10 mouse cellular contexts compared by ENCODE assay signal in genomic region chr19:50171849-50172248, GRCm38 (mm10).
DNase-seq lines count a peak whose midpoint lies in the region; TF ChIP-seq lines count a peak whose summit lies in the region.
"Had no signal": no experiment of that assay in that cellular context is flagged by ENCODE, and none has a peak within 500 bp of the region (broad histone marks: within the 10 kb centered on the region; RNA-seq: fewer than 3 reads in every experiment).

No protein-coding gene starts in this region.

- no peaks in the 10 kb centered on the region for H3K79me2 ChIP-seq in CH12.LX (replicated peaks; ENCODE audit: control insufficient read depth, extremely low read depth, insufficient read depth, poor library complexity, severe bottlenecking)

- no peak for TF ChIP-seq EP300 in CH12.LX (IDR thresholded peaks at IDR 0.05; ENCODE audit: low read length)

- H3K4me3 ChIP-seq in CH12.LX (replicated peaks in 1 of 3; ENCODE audit: low read depth in 2 of 3, low read length in 2 of 3, poor library complexity in 1 of 3) = no peak overlapping the region
- H3K4me3 ChIP-seq: forebrain, embryonic 12.5 days; limb, embryonic 12.5 days had no signal

- H3K27ac ChIP-seq in CH12.LX (ENCODE audit: insufficient read depth, low read depth) = no peak overlapping the region
- H3K27ac ChIP-seq: forebrain, embryonic 12.5 days; limb, embryonic 12.5 days had no signal

- H3K4me2 ChIP-seq in CH12.LX (ENCODE audit: insufficient read depth, low read depth, poor library complexity, severe bottlenecking) = no peak overlapping the region
- H3K4me2 ChIP-seq: forebrain, embryonic 12.5 days; limb, embryonic 12.5 days had no signal

- peak; percentile 30 for TF ChIP-seq RAD21 in CH12.LX (IDR thresholded peaks at IDR 0.05; ENCODE audit: low read depth, low read length)

- dilution Hi-C loops in CH12.LX (cut with MboI; ENCODE audit: extremely low pct_ligation_motif_present, extremely low pct_unique_long_range_greater_than_20kb, low sequenced_read_pairs) = no loop called here

- H3K9me3 ChIP-seq in CH12.LX (replicated peaks; ENCODE audit: low read length) = peaks cover 44% of the 10 kb centered on the region
- H3K9me3 ChIP-seq: forebrain, embryonic 12.5 days; limb, embryonic 12.5 days had no signal

- H3K36me3 ChIP-seq in CH12.LX (replicated peaks in 1 of 2; ENCODE audit: control insufficient read depth in 1 of 2, insufficient read depth in 1 of 2, low read length in 1 of 2) = no peaks in the 10 kb centered on the region
- H3K36me3 ChIP-seq: forebrain, embryonic 12.5 days; limb, embryonic 12.5 days had no signal

- H3K4me1 ChIP-seq in CH12.LX (ENCODE audit: control insufficient read depth in 1 of 2, insufficient read depth in 2 of 2) = no peaks in the 10 kb centered on the region
- H3K4me1 ChIP-seq: forebrain, embryonic 12.5 days; limb, embryonic 12.5 days had no signal

- peak in 1 of 2 experiments; percentile 45; a peak in 2 of 4 replicates for TF ChIP-seq CTCF in CH12.LX (conservative IDR thresholded peaks at IDR 0.05 in 1 of 2, IDR thresholded peaks at IDR 0.05 in 1 of 2; ENCODE audit: low read depth in 2 of 2, low read length in 2 of 2)

- no peak for TF ChIP-seq POLR2A in CH12.LX (IDR thresholded peaks at IDR 0.05; ENCODE audit: low read depth, low read length)

- no peaks in the 10 kb centered on the region for H3K27me3 ChIP-seq in CH12.LX (replicated peaks)
- H3K27me3 ChIP-seq: forebrain, embryonic 12.5 days; limb, embryonic 12.5 days had no signal

- peak; percentile 43 for DNase-seq in embryo, embryonic 10 days (ENCODE audit: low spot score)
- DNase-seq in embryo, embryonic 9.5 days (ENCODE audit: extremely low spot score) = no peak
- peak; percentile 16 to 40 for DNase-seq in left cerebral cortex, postnatal 25 days (ENCODE audit: low spot score in 2 of 2)
- DNase-seq in left cerebral cortex, postnatal 10 days (ENCODE audit: extremely low spot score in 1 of 2, low spot score in 2 of 2) = no peak
- no peak for DNase-seq in CH12.LX (ENCODE audit: extremely low read depth)
- DNase-seq in embryo, embryonic 11.5 days (ENCODE audit: low read depth, low spot score) = peak; percentile 14
- DNase-seq in urinary bladder, postnatal 36 days (ENCODE audit: low spot score in 2 of 2) = no peak
- no peak for DNase-seq in right cerebral cortex, postnatal 25 days

- in situ Hi-C loops in CH12.LX (cut with MboI; ENCODE audit: low pct_ligation_motif_present, low pct_unique_long_range_greater_than_20kb, low sequenced_read_pairs) = no loop called here

- no peak overlapping the region for H3K9ac ChIP-seq in CH12.LX (ENCODE audit: insufficient read depth, low read depth)
- H3K9ac ChIP-seq: forebrain, embryonic 12.5 days; limb, embryonic 12.5 days had no signal

- intact Hi-C loops in left cerebral cortex, postnatal 25 days (cut with DNase I) = loop anchor here (5.0 kb wide), 1 partner anchor 1030 kb away; no protein-coding TSS in a partner anchor
- intact Hi-C loops in left cerebral cortex, postnatal 10 days (cut with DNase I) = no loop called here

TF ChIP-seq in CH12.LX, 34 proteins besides CTCF, POLR2A, EP300 and RAD21:
- TF ChIP-seq NELFE (IDR thresholded peaks at IDR 0.05; ENCODE audit: low read depth, low read length) = no peak
- no peak for TF ChIP-seq ZNF384 (IDR thresholded peaks at IDR 0.05; ENCODE audit: low read depth, low read length)
- no peak for TF ChIP-seq USF1 (IDR thresholded peaks at IDR 0.05; ENCODE audit: low read depth, low read length)
TF ChIP-seq in CH12.LX: peak in this region for 0.

Comparison
In these comparisons a context has a peak if more than half of its experiments do, and no peak if none do; other contexts are left out.
1. DNase-seq: peak in embryo, embryonic 10 days (single experiment), left cerebral cortex, postnatal 25 days (2 of 2) and embryo, embryonic 11.5 days (single experiment); none in embryo, embryonic 9.5 days (single experiment), left cerebral cortex, postnatal 10 days (0 of 2), CH12.LX (single experiment), urinary bladder, postnatal 36 days (0 of 2) and right cerebral cortex, postnatal 25 days (single experiment).